Mouse (Mus musculus): ENCODE results near the gene Ostf1.

DNA sequence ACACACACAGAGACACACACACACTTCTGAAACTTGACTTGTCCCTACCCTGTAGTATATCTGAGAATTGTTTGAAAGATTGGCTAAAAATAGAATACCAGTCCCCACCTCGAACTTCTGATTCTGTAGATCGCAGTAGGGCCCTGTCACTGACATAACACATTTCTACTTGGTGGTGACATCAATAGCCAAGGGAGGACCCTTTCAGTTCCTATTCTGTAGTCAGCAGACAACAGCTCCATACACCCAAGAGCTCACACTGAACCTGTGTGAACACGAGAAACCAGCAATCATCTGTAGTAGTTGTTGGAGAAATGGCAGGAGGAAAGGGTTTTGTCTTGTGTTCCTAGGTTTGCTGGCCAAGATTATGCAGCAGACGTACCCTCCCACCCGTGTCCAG is 23.4 kb upstream of the Ostf1 start:
- TF ChIP-seq CTCF (IDR thresholded peaks at IDR 0.05; ENCODE audit: low read depth, low read length) (no peak), POLR2A (IDR thresholded peaks at IDR 0.05; ENCODE audit: borderline replicate concordance, low read depth, low read length) (no peak)

Data from bone marrow macrophage, adult 2 months (primary cell).